Mouse (Mus musculus) heart, adult 2 months (tissue): ENCODE data around the gene Wdfy3. TPM values are rescaled to one million over a fixed set of nuclear protein-coding genes. Genes with fewer than 3 reads are reported as not detected.

Experiments used
- DNase-seq, 2 experiments: peaks; one replicate each; pipeline ENCODE4 v3.0.0; 2021
- H3K27ac ChIP-seq: fragments of 200-600 bp; 2 replicates; pipeline ENCODE4 v1.8.1; 2022
- H3K27me3 ChIP-seq: fragments of 200-500 bp; 2 replicates; pipeline ENCODE4 v1.6.1; 2012; ENCODE audit warnings: mild to moderate bottlenecking, low read length, inconsistent platforms, mixed read lengths; ENCODE audit not compliant: control insufficient read depth, insufficient read depth
- H3K36me3 ChIP-seq: fragments of 200-500 bp; 2 replicates; pipeline ENCODE4 v1.6.1; 2012; ENCODE audit warnings: low read length, inconsistent platforms; ENCODE audit not compliant: control insufficient read depth, insufficient read depth
- H3K4me1 ChIP-seq: fragments of 200-500 bp; 2 replicates; pipeline ENCODE4 v1.6.1; 2011; ENCODE audit warnings: low read length; ENCODE audit not compliant: control insufficient read depth, insufficient read depth
- H3K4me3 ChIP-seq: fragments of 200-600 bp; 2 replicates; pipeline ENCODE4 v1.8.1; 2022
- H3K79me2 ChIP-seq: fragments of 200-500 bp; replicated peaks from 2 replicates; pipeline ENCODE4 v1.6.1; 2012; ENCODE audit warnings: mild to moderate bottlenecking, inconsistent platforms, low read length, moderate library complexity, mixed read lengths; ENCODE audit not compliant: control insufficient read depth, insufficient read depth
- H3K9ac ChIP-seq: fragments of 200-500 bp; 2 replicates; pipeline ENCODE4 v1.6.1; 2012; ENCODE audit warnings: low read depth, mild to moderate bottlenecking, control low read depth, inconsistent platforms, low read length, mixed read lengths
- CTCF ChIP-seq: fragments of 200-600 bp; IDR thresholded peaks from 2 replicates; pipeline ENCODE4 v1.8.1; 2022; ENCODE audit warnings: antibody characterized with exemption, mild to moderate bottlenecking, moderate library complexity
- EP300 ChIP-seq: fragments of 200-500 bp; IDR thresholded peaks from 2 replicates; pipeline ENCODE4 v1.6.1; 2011; ENCODE audit warnings: low read depth, low read length, control low read depth; ENCODE audit not compliant: insufficient read depth
- POLR2A ChIP-seq: fragments of 200-500 bp; IDR thresholded peaks from 2 replicates; pipeline ENCODE4 v1.6.1; 2011; ENCODE audit warnings: mild to moderate bottlenecking, low read depth, low read length, control low read depth; ENCODE audit not compliant: insufficient read depth
- WGBS: fragments of 180-500 bp; shearing (Covaris S2); methylation state at CpG from one replicate; pipeline ENCODE4 v1.1.7; 2018; 5-methylcytosine and 5-hydroxymethylcytosine counted together
- intact Hi-C: fragments of 180-260 bp; cut with DNase I; formaldehyde crosslinking; loops from one replicate; pipeline ENCODE4 v1.15.1; 2025
- polyA plus RNA-seq: library from polyadenylated mRNA; depleted of rRNA; stranded (reverse); fragments of >200 nt; gene quantifications from 2 replicates; pipeline ENCODE4 v1.2.3, GENCODE M21; 2012
- total RNA-seq, 2 experiments: library from RNA; stranded (reverse); gene quantifications; 2 replicates each; pipeline ENCODE4 v1.2.3; 2021

The Wdfy3 gene
- total and polyA plus RNA-seq, 3 experiments: 11.6 to 29.3 (median 29.0) TPM

DNA sequence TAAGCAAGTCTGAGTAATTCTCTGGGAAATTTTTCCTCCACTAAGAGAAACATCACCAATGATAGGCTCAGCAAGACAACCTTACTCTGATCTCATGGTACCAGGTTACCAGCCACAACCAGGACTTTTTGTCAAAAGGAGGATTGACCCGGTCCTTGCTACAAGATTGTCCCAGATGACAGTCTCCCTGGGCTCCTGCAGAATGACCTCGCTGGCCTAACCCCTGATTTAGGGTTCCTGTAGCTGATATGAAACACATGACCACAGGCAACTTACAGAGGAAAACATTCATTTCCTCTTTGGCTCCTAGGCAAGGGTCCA, 101.9 kb downstream of the Wdfy3 start:
- intact Hi-C loops: loop anchor here (2.0 kb wide), 1 partner anchor 17 kb away; no protein-coding TSS in a partner anchor
- no peak for DNase-seq
- no peak overlapping the region for H3K9ac ChIP-seq

DNA sequence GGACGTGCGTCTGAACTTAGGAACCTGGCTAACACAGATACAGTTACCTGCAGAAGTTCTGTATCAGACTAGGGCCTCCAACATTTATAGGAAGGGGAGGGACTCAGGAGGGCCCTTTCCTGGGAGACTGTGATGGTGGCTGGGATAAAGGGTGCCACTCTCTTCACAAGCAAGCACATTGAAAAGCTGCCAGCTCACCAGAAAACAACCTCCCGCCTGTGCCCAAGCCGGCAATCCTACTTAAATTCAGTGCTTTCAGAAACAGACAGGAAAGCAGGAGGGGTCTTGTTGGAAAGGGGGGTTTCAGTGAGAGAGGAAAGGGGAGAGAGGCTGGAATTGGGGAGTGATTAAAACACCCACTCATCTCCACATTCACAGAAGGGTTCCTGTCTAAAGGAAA, 106.9 kb downstream of the Wdfy3 start:
- TF ChIP-seq EP300 (no peak), CTCF (no peak)
- no peak overlapping the region for H3K9ac ChIP-seq
- peaks cover 6% of the 10 kb centered on the region; the same call in 1 of the 2 replicates for H3K36me3 ChIP-seq
- WGBS: 62% methylated on average over 4 of the region's 4 CpGs
- H3K4me3 ChIP-seq: no peak overlapping the region
- H3K27ac ChIP-seq: no peak overlapping the region
- peaks cover 17% of the 10 kb centered on the region for H3K4me1 ChIP-seq
- DNase-seq: no peak
- intact Hi-C loops: no loop called here
- H3K27me3 ChIP-seq: no peaks in the 10 kb centered on the region
- H3K79me2 ChIP-seq: no peaks in the 10 kb centered on the region

More for the DNA sequence above, 101.9 kb downstream of the Wdfy3 start:
- peaks cover 24% of the 10 kb centered on the region for H3K4me1 ChIP-seq
- 38% methylated on average over 2 of the region's 2 CpGs for WGBS
- H3K79me2 ChIP-seq: no peaks in the 10 kb centered on the region; the same call in 1 of the 2 replicates
- H3K36me3 ChIP-seq: peaks cover 11% of the 10 kb centered on the region; the same call in 1 of the 2 replicates
- H3K27me3 ChIP-seq: no peaks in the 10 kb centered on the region
- H3K27ac ChIP-seq: peak overlapping the region; percentile 73
- TF ChIP-seq POLR2A: no peak
- TF ChIP-seq EP300: peak; percentile 57; the same call in 1 of the 2 replicates
- H3K4me3 ChIP-seq: no peak overlapping the region

DNA sequence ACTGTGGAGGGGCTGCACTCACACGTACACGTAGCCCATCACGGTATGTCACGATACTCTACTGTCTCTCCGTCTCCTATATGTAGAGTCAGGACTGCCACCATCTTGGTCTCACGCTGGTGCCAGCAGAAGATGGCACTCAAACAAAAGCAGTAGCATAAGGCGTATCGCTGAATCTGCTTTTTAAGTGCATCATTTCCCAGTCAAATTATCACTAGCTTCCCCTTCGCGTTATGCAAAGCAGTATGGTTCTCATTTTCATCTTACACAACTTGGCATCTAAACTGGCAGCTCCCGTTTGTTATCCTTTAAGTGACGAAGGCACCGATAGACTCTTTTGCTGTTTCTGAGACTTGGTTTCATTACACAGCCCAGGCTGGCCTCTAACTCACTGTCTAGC, 110.4 kb downstream of the Wdfy3 start:
- no peak overlapping the region for H3K9ac ChIP-seq
- no peak for DNase-seq
- H3K4me1 ChIP-seq: peaks cover 9% of the 10 kb centered on the region
- H3K36me3 ChIP-seq: no peaks in the 10 kb centered on the region
- intact Hi-C loops: no loop called here
- H3K4me3 ChIP-seq: no peak overlapping the region
- H3K79me2 ChIP-seq: no peaks in the 10 kb centered on the region
- no peaks in the 10 kb centered on the region for H3K27me3 ChIP-seq
- 96% methylated on average over 13 of the region's 13 CpGs for WGBS
- no peak for TF ChIP-seq POLR2A
- no peak for TF ChIP-seq EP300
- no peak for TF ChIP-seq CTCF
- H3K27ac ChIP-seq: no peak overlapping the region

DNA sequence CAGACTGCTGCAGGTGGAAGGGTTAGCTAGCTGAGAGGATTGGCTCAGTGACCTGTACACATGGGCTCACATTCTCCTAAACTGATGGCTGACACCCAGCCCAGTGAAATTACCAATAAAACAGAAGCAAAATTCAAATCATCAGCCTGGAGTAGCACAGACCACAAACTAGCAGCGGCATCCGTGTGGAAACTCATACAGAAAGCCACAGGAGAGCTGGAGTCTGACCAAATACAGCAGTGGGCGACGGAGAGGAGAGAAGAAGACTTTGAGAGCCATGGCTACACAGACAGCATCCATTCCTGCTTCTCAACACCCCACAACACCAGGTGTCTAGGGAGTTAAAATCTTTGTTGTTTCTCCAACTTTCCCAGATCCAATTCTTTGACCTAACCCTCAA, 110.8 kb downstream of the Wdfy3 start:
- H3K27me3 ChIP-seq: no peaks in the 10 kb centered on the region
- H3K79me2 ChIP-seq: no peaks in the 10 kb centered on the region
- H3K4me1 ChIP-seq: peaks cover 8% of the 10 kb centered on the region
- TF ChIP-seq EP300 (no peak), CTCF (no peak), POLR2A (no peak)
- WGBS: 88% methylated on average over 4 of the region's 4 CpGs
- H3K36me3 ChIP-seq: no peaks in the 10 kb centered on the region
- no peak overlapping the region for H3K9ac ChIP-seq
- no peak overlapping the region for H3K27ac ChIP-seq
- DNase-seq: no peak
- no peak overlapping the region for H3K4me3 ChIP-seq
- intact Hi-C loops: no loop called here

DNA sequence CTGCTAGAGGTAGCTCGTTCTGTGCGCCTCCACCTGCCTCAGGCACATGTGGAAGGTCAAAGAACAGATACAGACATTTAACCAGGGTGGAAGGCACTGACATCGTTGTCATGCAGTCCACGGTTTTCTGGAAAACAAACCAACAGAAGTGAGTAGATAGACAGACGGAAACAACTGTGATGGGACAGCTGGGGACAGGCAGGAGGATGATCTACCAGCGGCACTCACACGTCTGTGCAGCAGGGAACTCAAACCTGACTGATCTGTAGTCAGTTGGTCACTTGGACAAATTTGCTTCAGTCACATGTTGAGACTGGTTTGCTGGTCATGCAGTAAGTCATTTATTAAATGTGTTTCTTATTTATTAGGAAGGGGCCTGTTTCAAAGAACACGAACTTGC, 112.3 kb downstream of the Wdfy3 start:
- intact Hi-C loops: no loop called here
- Histone ChIP-seq H3K4me3 (no peak overlapping the region), H3K27me3 (no peaks in the 10 kb centered on the region), H3K36me3 (no peaks in the 10 kb centered on the region), H3K27ac (no peak overlapping the region), H3K9ac (no peak overlapping the region), H3K4me1 (peaks cover 4% of the 10 kb centered on the region; the same call in 1 of the 2 replicates), H3K79me2 (no peaks in the 10 kb centered on the region)
- DNase-seq: no peak
- TF ChIP-seq CTCF (no peak), POLR2A (no peak), EP300 (no peak)
- WGBS: 85% methylated on average over 8 of the region's 8 CpGs

DNA sequence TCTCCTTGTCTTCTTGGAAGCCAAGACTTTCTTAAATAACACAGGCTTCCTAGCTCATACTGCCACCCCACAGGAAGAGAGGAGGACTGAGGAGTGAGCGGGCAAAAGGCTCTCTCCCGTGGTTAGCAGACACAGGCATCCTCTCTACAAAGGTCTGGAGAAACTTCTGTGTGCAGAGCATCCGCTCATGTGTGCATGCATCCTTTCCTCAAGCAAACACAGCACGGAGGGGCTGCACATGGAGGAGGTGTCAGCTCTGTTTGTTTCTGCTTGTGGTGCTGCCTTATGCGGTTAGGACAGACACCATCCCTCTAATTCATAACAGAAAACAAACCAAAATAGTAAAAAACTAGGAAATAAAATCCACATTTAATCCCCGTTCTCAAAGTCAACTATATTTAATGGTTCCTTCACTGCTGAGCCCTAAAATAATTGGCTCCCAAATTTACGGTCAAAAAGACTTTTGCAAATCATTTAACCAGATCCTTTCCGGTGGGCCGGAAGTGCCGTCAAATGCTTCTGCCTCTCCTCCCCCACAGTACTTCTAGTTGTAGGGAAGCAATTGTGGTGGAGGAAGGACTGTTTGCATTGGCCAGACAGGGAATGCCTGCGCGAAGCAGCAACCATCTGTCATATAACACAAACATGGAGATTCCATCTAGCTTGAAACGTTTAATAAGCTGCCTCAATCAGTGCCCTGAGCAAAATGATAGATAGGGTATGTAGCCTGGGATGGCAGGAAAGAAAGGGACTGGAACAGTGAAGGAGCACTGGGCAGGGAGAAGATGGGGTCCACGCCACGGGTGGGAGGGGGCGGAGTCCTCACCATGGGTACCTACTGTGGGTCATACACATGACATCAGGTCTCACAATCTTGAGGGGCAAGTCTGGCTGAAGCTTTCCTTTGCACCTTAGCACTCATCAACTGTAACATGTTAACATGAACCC, 115.1 kb downstream of the Wdfy3 start:
- H3K36me3 ChIP-seq: peaks cover 9% of the 10 kb centered on the region
- TF ChIP-seq POLR2A (no peak), EP300 (no peak), CTCF (no peak)
- 65% methylated on average over 16 of the region's 16 CpGs for WGBS
- no peak overlapping the region for H3K4me3 ChIP-seq
- no peak overlapping the region for H3K9ac ChIP-seq
- H3K27ac ChIP-seq: no peak overlapping the region
- no peak for DNase-seq
- H3K79me2 ChIP-seq: no peaks in the 10 kb centered on the region; the same call in 1 of the 2 replicates
- intact Hi-C loops: no loop called here
- H3K4me1 ChIP-seq: peaks cover 4% of the 10 kb centered on the region; the same call in 1 of the 2 replicates
- H3K27me3 ChIP-seq: no peaks in the 10 kb centered on the region
